Mouse (Mus musculus) embryonic facial prominence, embryonic 10.5 days (tissue): ENCODE results near the gene Nmt1. TPM values are rescaled to one million over a fixed set of nuclear protein-coding genes. Genes with fewer than 3 reads are reported as not detected.

Source experiments
- DNase-seq: peaks from one replicate; pipeline ENCODE4 v3.0.0-alpha.2; 2017; ENCODE audit warnings: low spot score
- H3K27ac ChIP-seq: fragments of 300-500 bp; sonication (generic); replicated peaks from 2 replicates; pipeline ENCODE4 v1.5.1; 2016; ENCODE audit warnings: mild to moderate bottlenecking
- H3K27me3 ChIP-seq: fragments of 300-500 bp; sonication (generic); replicated peaks from 2 replicates; pipeline ENCODE4 v1.6.1; 2016; ENCODE audit warnings: low read depth, mild to moderate bottlenecking; ENCODE audit not compliant: poor library complexity, severe bottlenecking
- H3K36me3 ChIP-seq: fragments of 300-500 bp; sonication (generic); replicated peaks from 2 replicates; pipeline ENCODE4 v1.6.1; 2016; ENCODE audit warnings: mild to moderate bottlenecking, moderate library complexity
- H3K4me1 ChIP-seq: fragments of 300-500 bp; sonication (generic); 2 replicates; pipeline ENCODE4 v1.6.1; 2016
- H3K4me3 ChIP-seq: fragments of 300-500 bp; sonication (generic); 2 replicates; pipeline ENCODE4 v1.5.1; 2016; ENCODE audit warnings: mild to moderate bottlenecking, moderate library complexity
- H3K9me3 ChIP-seq: fragments of 300-500 bp; sonication (generic); 2 replicates; pipeline ENCODE4 v1.6.1; 2016; ENCODE audit warnings: mild to moderate bottlenecking
- WGBS: fragments of 180-500 bp; shearing (Covaris S2); methylation state at CpG from one replicate; pipeline ENCODE4 v1.1.7; 2016; 5-methylcytosine and 5-hydroxymethylcytosine counted together
- polyA plus RNA-seq: library from polyadenylated mRNA; unstranded; fragments of >200 nt; fragmentation: Nextera tagmentation; extraction: Ambion mirVana; gene quantifications from 2 replicates; pipeline ENCODE4 v1.2.1, GENCODE M21; 2016

Gene Nmt1
- polyA plus RNA-seq, 1 experiment from 2014 or later, result 63.2 TPM

DNA sequence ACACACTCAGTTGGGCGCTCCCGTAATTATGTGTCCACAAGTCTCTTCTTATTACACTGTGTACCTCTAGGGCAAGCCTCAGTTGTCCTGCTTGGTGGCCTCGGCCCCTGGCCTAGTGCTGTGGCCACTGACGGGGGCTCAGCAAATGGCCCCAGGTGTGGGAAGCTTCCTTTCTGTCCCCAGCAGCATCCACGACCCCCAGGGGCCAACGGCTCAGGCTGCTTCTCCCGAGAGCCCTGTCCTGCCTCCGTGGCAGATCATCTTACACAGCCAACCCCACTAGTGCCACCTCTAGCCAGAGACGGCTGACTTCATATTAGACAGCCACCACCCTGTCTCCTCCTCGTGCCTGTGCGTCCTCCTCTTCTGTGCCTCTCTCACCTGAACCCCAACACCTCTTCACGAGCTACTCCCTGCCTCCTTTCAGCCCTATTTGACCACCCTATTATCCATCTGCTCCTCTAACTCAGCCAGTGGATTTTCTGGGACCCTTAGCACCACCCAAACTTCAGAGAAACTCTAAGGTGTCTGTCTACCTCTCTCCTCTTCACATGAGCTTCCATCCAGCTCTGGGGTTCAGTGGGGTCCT, 71.5 kb downstream of the Nmt1 start:
- Histone ChIP-seq H3K4me3 (peak overlapping the region; percentile 23; the same call in 1 of the 2 replicates), H3K36me3 (no peaks in the 10 kb centered on the region), H3K27ac (no peak overlapping the region), H3K9me3 (no peaks in the 10 kb centered on the region), H3K27me3 (peaks cover 91% of the 10 kb centered on the region), H3K4me1 (peaks cover 65% of the 10 kb centered on the region)
- DNase-seq, result no peak
- WGBS, result 47% methylated on average over 12 of the region's 12 CpGs

DNA sequence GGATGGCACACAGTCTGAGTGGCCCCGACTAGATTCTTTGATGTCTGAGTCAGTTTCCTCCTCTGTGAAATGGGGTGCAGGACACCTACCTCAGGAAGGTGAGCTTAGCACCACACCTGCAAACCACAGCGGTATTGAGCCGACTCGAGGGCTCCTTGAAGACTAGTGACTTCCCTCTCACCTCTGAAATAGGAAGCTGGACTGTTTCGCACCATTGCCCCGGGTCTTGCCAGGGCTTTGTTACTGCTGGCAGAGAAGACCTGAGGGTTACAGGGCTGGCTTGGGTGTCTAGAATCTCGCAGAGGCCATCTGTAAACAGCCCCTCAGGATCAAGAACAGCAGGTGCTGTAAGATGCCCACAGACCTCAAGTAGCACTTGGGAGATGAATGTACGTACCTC, 72.4 kb downstream of the Nmt1 start:
- DNase-seq, result no peak
- 71% methylated on average over 8 of the region's 8 CpGs for WGBS
- Histone ChIP-seq H3K36me3 (no peaks in the 10 kb centered on the region), H3K4me3 (no peak overlapping the region), H3K27ac (no peak overlapping the region), H3K27me3 (peaks cover 95% of the 10 kb centered on the region), H3K9me3 (no peaks in the 10 kb centered on the region), H3K4me1 (peaks cover 69% of the 10 kb centered on the region)

DNA sequence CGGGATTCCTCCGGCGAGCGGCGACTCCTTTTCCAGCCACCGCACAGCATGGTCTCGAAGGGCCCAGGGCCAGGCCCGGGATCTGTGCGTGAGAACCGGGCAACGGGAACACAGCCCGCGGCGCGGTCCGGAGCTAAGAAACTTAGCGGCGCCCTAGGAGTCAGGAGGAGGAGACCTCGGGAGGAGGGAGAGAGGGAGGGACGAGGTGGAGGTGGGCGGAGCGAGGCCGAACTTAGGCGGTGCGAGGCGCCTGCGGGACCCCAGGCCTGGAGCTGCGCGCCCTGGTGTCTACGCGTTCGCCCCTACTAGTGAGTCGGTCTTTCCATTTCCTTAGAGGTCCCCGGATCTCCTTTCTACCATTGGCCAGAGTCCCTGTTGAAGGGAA, 73.5 kb downstream of the Nmt1 start, which contains the start of the genes Plcd3 and Acbd4:
Plcd3 (minus strand) TSS at position 178 of the 385 bp plus-strand sequence.
Acbd4 (plus strand) TSS at position 202 of the 385 bp plus-strand sequence.
- Histone ChIP-seq H3K27me3 (peaks cover 90% of the 10 kb centered on the region), H3K4me1 (peaks cover 77% of the 10 kb centered on the region), H3K4me3 (peak within 1 kb of the TSS; percentile 67), H3K9me3 (no peaks in the 10 kb centered on the region), H3K36me3 (no peaks in the 10 kb centered on the region), H3K27ac (peak within 1 kb of the TSS; percentile 69)
- under 1% methylated on average over 34 of the region's 34 CpGs for WGBS
- peak; percentile 82 for DNase-seq

DNA sequence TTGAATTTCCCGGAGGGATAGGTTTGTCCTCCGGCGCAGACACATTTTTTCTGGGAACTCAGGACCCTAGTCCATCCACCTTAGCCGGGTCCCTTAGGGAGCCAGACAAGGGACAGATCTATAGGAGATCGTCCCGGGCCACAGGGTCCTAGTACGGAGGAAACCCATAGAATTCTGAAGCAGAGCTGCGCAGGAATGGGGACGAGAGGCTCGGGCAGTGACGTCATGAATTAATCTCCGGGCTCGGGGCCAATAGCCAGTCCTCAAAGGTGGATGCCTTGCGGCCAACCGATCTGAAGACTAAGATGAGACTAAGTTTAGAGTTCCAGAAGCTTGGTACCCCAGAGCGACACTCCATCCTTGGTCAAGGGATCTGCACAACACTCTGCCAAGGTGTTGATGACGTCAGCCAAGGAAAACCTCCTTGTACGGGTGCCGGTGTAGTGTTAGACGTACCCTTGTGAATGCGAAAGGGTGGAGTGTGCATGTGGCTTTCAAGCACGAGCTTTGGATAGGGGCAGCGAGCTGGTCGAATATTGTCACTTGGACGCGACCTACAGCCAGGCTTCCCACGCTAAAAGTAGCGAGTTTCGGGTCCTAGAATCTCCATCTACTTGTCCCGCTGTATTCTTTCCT, 74.0 kb downstream of the Nmt1 start:
- DNase-seq, result peak; percentile 57
- Histone ChIP-seq H3K36me3 (no peaks in the 10 kb centered on the region), H3K27me3 (peaks cover 85% of the 10 kb centered on the region), H3K4me1 (peaks cover 74% of the 10 kb centered on the region), H3K4me3 (peak overlapping the region; percentile 67), H3K27ac (peak overlapping the region; percentile 69; the same call in 1 of the 2 replicates), H3K9me3 (no peaks in the 10 kb centered on the region)
- 4% methylated on average over 30 of the region's 30 CpGs for WGBS

DNA sequence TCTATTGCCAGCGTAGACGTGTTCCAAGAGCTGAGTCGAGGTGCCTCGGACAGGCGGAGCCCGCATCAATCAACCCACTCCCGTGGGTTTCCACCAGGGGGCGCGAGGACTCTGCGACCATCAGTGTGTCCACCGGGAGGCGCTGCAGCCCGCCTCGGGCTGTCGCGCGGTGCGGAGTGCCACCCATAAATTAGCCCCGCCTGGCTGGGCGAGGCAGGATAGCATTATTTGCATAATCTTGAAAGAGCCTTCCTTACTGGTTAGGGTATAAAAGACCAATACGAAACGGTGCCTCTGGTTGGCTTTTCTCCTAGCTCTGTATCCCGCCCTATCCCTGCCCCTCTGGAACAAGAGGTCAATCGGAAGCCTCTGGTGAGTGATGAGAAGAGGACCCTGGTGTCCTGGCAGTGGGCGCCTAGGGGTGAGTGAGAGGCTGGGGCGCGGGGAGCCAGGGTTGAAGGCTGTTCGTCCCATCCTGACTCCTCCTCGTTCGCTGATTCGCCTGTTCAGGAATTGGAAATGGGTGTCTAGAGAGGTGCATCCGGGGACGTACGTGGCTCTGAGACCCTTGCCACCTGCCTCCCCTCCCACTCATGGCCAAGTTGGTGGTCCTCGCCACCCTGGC, 74.8 kb downstream of the Nmt1 start:
- DNase-seq, result peak; percentile 97
- Histone ChIP-seq H3K4me3 (peak overlapping the region; percentile 67), H3K36me3 (no peaks in the 10 kb centered on the region), H3K4me1 (peaks cover 66% of the 10 kb centered on the region), H3K27me3 (peaks cover 77% of the 10 kb centered on the region), H3K9me3 (no peaks in the 10 kb centered on the region), H3K27ac (peak overlapping the region; percentile 11)
- under 1% methylated on average over 35 of the region's 35 CpGs for WGBS

DNA sequence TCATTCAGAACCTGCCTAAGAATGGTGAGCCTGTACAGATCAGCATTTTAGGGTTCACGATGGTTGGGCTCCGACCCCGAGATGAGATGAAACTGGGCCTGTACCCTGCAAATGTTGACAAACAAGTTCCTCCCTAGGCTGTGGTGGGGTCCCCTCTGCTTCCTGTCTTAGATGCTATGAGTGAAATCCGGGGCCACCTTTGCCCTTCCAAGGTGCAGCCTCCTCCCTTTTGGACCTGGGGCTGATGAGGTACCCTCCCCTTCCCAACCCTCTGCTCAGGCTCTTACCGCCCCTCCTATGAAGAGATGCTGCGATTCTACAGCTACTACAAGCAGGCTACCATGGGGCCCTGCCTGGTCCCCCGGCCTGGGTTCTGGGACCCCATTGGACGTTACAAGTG, 75.6 kb downstream of the Nmt1 start:
- no peaks in the 10 kb centered on the region for H3K9me3 ChIP-seq
- DNase-seq, result no peak
- H3K36me3 ChIP-seq, result no peaks in the 10 kb centered on the region
- H3K4me1 ChIP-seq, result peaks cover 62% of the 10 kb centered on the region
- 53% methylated on average over 8 of the region's 8 CpGs for WGBS
- H3K27me3 ChIP-seq, result peaks cover 69% of the 10 kb centered on the region
- peak overlapping the region; percentile 67 for H3K4me3 ChIP-seq
- H3K27ac ChIP-seq, result no peak overlapping the region

DNA sequence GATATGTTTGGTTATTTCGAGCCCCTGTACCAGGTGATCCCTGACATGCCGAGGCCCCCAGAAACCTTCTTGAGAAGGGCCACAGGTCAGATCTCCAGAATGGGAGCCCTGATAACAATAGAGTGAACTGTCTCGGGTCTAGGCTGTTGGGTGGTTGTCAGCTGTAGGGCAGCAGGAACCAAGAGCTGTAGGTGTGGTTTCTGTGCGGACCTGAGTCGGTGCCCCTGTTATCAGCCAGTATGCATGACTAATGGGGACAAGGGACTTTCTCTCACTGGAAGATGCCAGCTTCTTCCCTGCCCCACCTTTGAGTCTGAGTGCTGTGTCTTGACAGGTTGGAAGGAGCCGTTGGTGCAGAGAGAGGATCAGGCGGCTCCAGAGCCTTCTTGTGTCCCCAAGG, 76.5 kb downstream of the Nmt1 start:
- no peak for DNase-seq
- Histone ChIP-seq H3K4me1 (peaks cover 54% of the 10 kb centered on the region), H3K27ac (no peak overlapping the region), H3K36me3 (no peaks in the 10 kb centered on the region), H3K4me3 (peak overlapping the region; percentile 8; the same call in 1 of the 2 replicates), H3K9me3 (no peaks in the 10 kb centered on the region), H3K27me3 (peaks cover 60% of the 10 kb centered on the region)
- 79% methylated on average over 7 of the region's 7 CpGs for WGBS

DNA sequence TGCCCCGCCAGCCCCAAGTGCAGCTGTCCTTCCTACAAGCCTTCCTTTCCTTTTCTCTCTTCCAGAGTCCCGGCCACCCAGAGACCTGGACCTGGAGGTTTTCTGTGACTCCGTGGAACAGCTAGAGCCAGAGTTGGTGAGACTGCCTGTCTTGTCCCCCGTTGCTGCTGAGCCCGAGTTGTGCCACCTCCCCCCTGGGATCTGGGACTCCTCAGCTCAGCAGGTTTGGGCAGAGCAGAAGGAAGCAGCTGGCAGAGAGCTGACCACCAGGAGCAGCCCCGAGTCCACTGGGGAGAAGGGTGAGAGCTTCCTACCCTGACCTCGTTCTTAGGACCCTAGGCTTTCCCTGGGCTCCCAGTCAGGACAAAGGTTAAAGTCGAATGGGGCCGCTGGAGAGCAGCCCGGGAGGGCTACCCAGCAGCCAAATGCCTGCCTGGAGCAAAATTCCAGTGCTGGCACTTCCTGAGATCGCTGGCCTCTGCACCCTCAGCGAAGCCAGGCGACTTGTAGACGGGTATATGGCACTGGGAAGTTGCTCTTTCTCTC, 77.3 kb downstream of the Nmt1 start:
- peaks cover 46% of the 10 kb centered on the region for H3K4me1 ChIP-seq
- no peak overlapping the region for H3K27ac ChIP-seq
- peaks cover 54% of the 10 kb centered on the region for H3K27me3 ChIP-seq
- H3K4me3 ChIP-seq, result peak overlapping the region; percentile 8; the same call in 1 of the 2 replicates
- no peaks in the 10 kb centered on the region for H3K36me3 ChIP-seq
- H3K9me3 ChIP-seq, result no peaks in the 10 kb centered on the region
- 41% methylated on average over 14 of the region's 14 CpGs for WGBS
- no peak for DNase-seq

DNA sequence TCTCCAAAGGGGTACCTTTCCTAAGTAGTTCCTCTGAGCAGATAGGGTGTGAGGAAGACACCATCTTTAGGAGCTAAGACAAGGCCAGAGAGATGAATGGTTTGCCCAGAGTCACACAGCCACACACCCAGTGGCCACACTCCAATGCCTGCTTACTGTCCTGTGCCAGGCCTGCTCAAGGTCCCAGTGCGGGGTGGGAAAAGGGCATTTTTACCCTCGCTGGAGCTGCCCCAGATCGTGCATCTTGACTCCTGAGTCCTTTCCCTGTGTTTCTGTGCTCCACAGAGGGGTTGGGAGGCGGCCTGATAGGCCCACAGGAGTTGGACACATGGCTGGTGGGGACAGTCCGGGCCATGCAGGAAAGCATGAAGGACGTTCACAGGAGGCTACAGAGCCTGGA, 77.8 kb downstream of the Nmt1 start:
- no peaks in the 10 kb centered on the region for H3K9me3 ChIP-seq
- no peak for DNase-seq
- peaks cover 54% of the 10 kb centered on the region for H3K27me3 ChIP-seq
- no peak overlapping the region for H3K4me3 ChIP-seq
- H3K27ac ChIP-seq, result no peak overlapping the region
- 85% methylated on average over 6 of the region's 6 CpGs for WGBS
- peaks cover 46% of the 10 kb centered on the region for H3K4me1 ChIP-seq
- H3K36me3 ChIP-seq, result no peaks in the 10 kb centered on the region

DNA sequence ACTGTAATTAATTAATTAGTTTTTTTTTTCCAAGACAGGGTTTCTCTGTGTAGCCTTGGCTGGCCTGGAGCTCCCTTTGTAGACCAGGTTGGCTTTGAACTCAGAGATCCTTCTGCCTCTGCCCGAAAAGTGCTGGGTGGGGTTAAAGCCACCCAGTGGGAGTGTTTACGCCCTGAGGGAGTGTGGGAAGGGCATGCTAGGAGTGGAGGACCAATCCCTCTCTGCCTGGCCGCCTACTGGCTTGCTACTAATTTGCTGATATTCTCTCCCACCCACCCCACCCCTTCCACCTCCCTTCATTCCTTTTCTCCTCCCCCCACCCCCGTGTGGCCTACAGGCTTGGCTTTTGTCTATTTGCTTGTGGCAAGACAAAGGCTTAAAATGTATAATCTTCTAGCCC, 78.4 kb downstream of the Nmt1 start:
- Histone ChIP-seq H3K36me3 (no peaks in the 10 kb centered on the region), H3K27me3 (peaks cover 54% of the 10 kb centered on the region), H3K4me3 (no peak overlapping the region), H3K27ac (no peak overlapping the region), H3K9me3 (no peaks in the 10 kb centered on the region), H3K4me1 (peaks cover 44% of the 10 kb centered on the region)
- no peak for DNase-seq
- WGBS, result 73% methylated on average over 4 of the region's 4 CpGs

DNA sequence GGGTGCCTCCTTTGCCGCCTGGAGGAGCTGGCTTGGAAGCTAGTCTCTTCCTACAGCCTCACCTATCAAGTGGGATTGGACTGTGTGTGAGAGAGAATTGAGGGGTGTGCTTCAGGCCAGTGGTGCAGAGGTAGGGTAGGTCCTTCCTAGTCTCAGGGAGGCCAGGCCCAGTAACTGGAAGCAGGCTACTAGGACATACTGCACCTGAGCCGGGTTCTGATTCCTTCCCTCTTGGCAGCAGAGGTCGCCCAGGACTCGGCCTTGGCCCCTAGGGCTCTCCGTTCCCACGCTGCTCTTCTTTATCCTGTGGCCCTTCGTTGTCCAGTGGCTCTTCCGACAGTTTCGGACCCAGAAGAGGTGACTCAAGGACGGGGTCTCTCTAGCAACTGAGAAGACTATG, 83.3 kb downstream of the Nmt1 start:
- peaks cover 40% of the 10 kb centered on the region for H3K27me3 ChIP-seq
- H3K36me3 ChIP-seq, result no peaks in the 10 kb centered on the region
- no peaks in the 10 kb centered on the region for H3K9me3 ChIP-seq
- H3K27ac ChIP-seq, result peak overlapping the region; percentile 82
- no peak for DNase-seq
- H3K4me1 ChIP-seq, result peaks cover 33% of the 10 kb centered on the region
- 14% methylated on average over 10 of the region's 10 CpGs for WGBS
- H3K4me3 ChIP-seq, result peak overlapping the region; percentile 57

DNA sequence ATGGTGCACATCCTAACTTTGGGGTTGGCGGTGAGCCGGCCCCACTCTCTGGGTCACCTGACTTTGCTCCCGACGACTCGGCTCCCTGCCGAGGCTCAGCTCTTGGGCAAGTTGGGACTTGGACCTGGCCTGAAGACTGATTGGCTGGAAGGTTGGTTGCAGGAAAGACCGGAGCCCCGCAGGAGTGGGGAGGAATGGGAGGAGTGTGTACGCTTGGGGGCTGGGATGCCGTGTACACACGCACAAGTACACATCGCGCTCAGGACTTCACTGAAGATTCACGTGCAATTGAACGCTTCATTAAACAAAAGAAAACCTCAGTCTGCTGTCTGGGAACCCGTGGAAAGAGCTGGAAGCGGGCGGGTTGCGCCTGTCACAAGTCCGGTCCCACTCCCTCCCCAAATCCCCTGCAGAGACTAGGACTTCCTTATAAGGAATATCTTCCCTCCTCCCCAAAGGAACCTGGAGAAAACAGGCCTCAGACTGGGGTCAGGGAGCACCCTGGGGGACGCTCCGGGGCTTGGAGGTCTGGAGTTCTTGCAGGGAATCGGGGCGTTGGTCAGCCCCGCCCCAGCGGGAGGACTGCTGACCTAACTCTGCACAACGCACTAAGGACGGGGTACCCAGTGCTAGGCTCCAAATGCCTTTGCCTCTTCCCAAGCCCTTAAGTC, 84.0 kb downstream of the Nmt1 start:
- Histone ChIP-seq H3K9me3 (no peaks in the 10 kb centered on the region), H3K4me3 (peak overlapping the region; percentile 57), H3K36me3 (no peaks in the 10 kb centered on the region), H3K4me1 (peaks cover 38% of the 10 kb centered on the region), H3K27me3 (peaks cover 40% of the 10 kb centered on the region), H3K27ac (peak overlapping the region; percentile 82)
- peak; percentile 78 for DNase-seq
- 1% methylated on average over 28 of the region's 28 CpGs for WGBS
